Mouse (Mus musculus) small intestine, adult 2 months (tissue): ENCODE data around the gene Lrrc27. TPM values are rescaled to one million over a fixed set of nuclear protein-coding genes. Genes with fewer than 3 reads are reported as not detected.
A peak's percentile ranks its signal among the peaks of the same experiment; 100 is the strongest.

Experiments used
- H3K27ac ChIP-seq: fragments of 200-500 bp; 2 replicates; pipeline ENCODE4 v1.5.1; 2012; ENCODE audit warnings: low read depth, low read length, control low read depth, inconsistent platforms; ENCODE audit not compliant: insufficient read depth
- H3K27me3 ChIP-seq: fragments of 200-500 bp; 2 replicates; pipeline ENCODE4 v1.6.1; 2012; ENCODE audit warnings: mild to moderate bottlenecking, moderate library complexity, low read length, inconsistent platforms; ENCODE audit not compliant: control insufficient read depth, insufficient read depth
- H3K36me3 ChIP-seq: fragments of 200-500 bp; 2 replicates; pipeline ENCODE4 v1.6.1; 2012; ENCODE audit warnings: mild to moderate bottlenecking, low read length, control low read depth, inconsistent platforms; ENCODE audit not compliant: control insufficient read depth, insufficient read depth
- H3K4me1 ChIP-seq: fragments of 200-500 bp; 2 replicates; pipeline ENCODE4 v1.6.1; 2012; ENCODE audit warnings: low read length, inconsistent platforms, mixed read lengths; ENCODE audit not compliant: control insufficient read depth, insufficient read depth, insufficient read length
- H3K4me3 ChIP-seq: fragments of 200-500 bp; 2 replicates; pipeline ENCODE4 v1.5.1; 2012; ENCODE audit warnings: low read depth, mild to moderate bottlenecking, control low read depth, inconsistent platforms, low read length, moderate library complexity
- CTCF ChIP-seq: fragments of 200-500 bp; IDR thresholded peaks from 2 replicates; pipeline ENCODE4 v1.5.1; 2012; ENCODE audit warnings: low read depth, mild to moderate bottlenecking, control low read depth, inconsistent platforms, low read length, moderate library complexity, mixed read lengths; ENCODE audit not compliant: insufficient replicate concordance, insufficient read length; ENCODE audit errors: extremely low read depth
- POLR2A ChIP-seq: fragments of 200-500 bp; IDR thresholded peaks from 2 replicates; pipeline ENCODE4 v1.6.1; 2012; ENCODE audit warnings: low read depth, mild to moderate bottlenecking, control low read depth, inconsistent platforms, low read length, moderate library complexity
- WGBS: fragments of 180-500 bp; shearing (Covaris S2); methylation state at CpG from one replicate; pipeline ENCODE4 v1.1.7; 2018; 5-methylcytosine and 5-hydroxymethylcytosine counted together
- polyA plus RNA-seq: library from polyadenylated mRNA; depleted of rRNA; stranded (reverse); fragments of >200 nt; gene quantifications from 2 replicates; pipeline ENCODE4 v1.2.3, GENCODE M21; 2012

Lrrc27 gene
- polyA plus RNA-seq, 1 experiment: 1.3 TPM

DNA sequence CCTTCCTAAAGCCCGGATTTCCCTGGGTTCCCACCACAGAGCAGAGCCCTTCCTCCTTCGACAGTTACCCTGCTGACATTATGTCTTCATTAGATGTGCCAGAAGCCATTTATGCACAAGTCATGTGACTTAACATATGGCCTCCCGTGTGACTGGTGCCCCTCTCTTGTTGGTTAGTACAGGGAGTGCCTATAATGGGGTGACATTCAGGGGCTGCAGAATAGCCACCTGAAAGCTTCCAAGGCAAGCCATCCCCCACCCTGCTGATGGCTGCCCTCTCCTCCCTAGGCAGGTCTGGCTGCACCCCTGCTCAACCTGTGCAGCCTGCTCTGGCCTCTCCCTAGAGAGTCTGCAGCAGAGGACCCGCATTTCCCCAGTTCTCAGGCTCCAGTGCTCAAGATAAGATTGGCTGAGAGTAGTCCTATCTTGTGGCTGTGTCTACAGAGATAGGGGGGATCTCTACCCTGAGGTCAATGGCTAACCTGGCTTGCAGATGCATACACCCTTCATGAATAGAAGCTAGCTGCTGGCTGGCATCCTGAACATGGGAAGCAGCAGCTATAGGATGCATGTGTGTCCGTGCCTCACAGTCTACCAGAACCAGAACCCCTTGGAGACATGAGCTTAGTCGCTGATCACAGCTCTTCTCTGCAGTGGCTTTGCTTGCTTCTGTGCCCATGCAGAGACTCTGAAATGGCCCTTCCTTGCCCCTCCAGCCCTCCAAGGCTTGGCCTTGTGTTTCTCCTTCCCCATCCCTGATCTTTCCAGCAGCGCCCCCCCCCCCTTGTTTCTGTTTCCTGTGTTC lies 36.8 kb downstream of the Lrrc27 start:
- Histone ChIP-seq H3K27me3 (no peaks in the 10 kb centered on the region), H3K27ac (peak overlapping the region; percentile 86), H3K36me3 (no peaks in the 10 kb centered on the region), H3K4me1 (peaks cover 61% of the 10 kb centered on the region), H3K4me3 (peak overlapping the region; percentile 93)
- TF ChIP-seq CTCF (no peak), POLR2A (no peak)
- WGBS: 29% methylated on average over 7 of the region's 7 CpGs

GRCm38 (mm10) chr7:139251881-139252301 lies 39.1 kb downstream of the Lrrc27 start:
- no peak for TF ChIP-seq CTCF
- TF ChIP-seq POLR2A: no peak; the same call in 1 of the 2 replicates
- Histone ChIP-seq H3K4me3 (0 out of 2 replicates have a peak overlapping the region, but pooled peaks have one; percentile 3), H3K27me3 (no peaks in the 10 kb centered on the region), H3K27ac (peak overlapping the region; percentile 63), H3K36me3 (peaks cover 20% of the 10 kb centered on the region), H3K4me1 (peaks cover 63% of the 10 kb centered on the region)
- 18% methylated on average over 5 of the region's 5 CpGs for WGBS

DNA sequence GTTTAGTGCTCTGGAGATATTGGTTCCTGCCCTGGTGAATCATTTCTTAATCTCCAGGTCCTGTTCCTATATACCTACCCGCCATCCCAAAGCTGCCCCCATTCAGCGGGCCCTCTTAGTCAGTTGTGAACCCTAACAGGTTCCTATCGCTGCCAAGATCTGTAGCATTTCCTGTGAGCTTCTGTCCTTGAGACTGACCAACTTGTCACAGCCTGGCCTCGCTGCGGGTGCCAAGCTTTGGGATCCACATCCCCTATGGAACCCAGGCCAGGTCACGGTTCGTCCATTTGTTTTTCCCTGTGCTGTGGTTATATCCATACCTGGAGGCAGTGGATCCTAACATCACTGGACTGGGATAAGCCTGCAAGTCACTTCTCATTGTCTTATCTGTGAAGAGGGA lies 39.8 kb downstream of the Lrrc27 start:
- Histone ChIP-seq H3K36me3 (peaks cover 20% of the 10 kb centered on the region), H3K4me3 (no peak overlapping the region), H3K4me1 (peaks cover 64% of the 10 kb centered on the region), H3K27ac (peak overlapping the region; percentile 63), H3K27me3 (no peaks in the 10 kb centered on the region)
- WGBS: 42% methylated on average over 7 of the region's 7 CpGs
- TF ChIP-seq CTCF (no peak), POLR2A (no peak)

GRCm38 (mm10) chr7:139252986-139253385 lies 40.2 kb downstream of the Lrrc27 start:
- Histone ChIP-seq H3K27ac (peak overlapping the region; percentile 63), H3K4me3 (peak overlapping the region; percentile 8), H3K4me1 (peaks cover 65% of the 10 kb centered on the region), H3K27me3 (no peaks in the 10 kb centered on the region), H3K36me3 (peaks cover 20% of the 10 kb centered on the region)
- 23% methylated on average over 9 of the region's 9 CpGs for WGBS
- TF ChIP-seq CTCF: no peak
- TF ChIP-seq POLR2A: no peak

GRCm38 (mm10) chr7:139253462-139253861 lies 40.7 kb downstream of the Lrrc27 start:
- 37% methylated on average over 3 of the region's 3 CpGs for WGBS
- Histone ChIP-seq H3K36me3 (peaks cover 20% of the 10 kb centered on the region), H3K27ac (peak overlapping the region; percentile 63), H3K27me3 (no peaks in the 10 kb centered on the region), H3K4me1 (peaks cover 68% of the 10 kb centered on the region), H3K4me3 (no peak overlapping the region)
- TF ChIP-seq CTCF (no peak), POLR2A (no peak)

GRCm38 (mm10) chr7:139254626-139255025 lies 41.8 kb downstream of the Lrrc27 start:
- TF ChIP-seq CTCF: no peak
- TF ChIP-seq POLR2A: no peak
- 83% methylated on average over 5 of the region's 5 CpGs for WGBS
- peaks cover 69% of the 10 kb centered on the region for H3K4me1 ChIP-seq

DNA sequence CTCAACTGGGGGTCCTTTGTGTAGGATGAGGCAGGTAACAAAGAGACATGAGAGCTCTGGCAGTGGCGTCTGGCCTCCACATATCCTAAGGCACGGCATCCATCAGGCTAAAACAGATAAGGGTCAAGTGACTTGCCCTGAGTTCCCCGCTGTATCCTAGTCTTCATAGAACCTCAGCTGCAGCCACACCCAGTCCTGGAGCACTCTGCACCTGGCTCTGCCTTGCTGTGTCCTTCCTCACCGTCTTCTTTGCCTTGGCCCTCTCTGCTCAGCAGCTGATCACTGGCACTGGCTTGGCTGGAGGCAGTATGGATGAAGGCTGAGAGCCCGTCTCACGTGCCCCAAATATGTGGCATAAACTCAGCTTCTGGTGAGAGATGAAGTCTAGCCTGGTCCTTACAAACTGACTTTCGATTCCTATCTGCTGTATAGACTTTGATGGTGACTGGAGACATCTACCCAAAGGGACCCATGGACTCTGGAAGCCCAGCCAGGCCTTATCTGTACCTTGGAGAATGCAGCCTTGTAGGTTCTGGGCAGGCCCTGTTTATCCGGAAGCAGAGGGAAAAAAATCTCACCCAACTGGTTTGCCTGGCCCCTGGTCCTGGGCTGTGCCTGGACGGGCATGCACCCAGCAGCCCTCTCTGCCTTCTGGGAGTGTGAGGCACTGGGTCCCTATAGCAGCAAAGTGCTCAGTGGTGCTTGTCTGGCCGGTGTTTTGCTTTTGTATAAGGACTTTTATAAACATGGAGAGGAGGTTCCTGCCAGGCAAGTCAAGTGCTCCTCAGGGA lies 45.2 kb downstream of the Lrrc27 start:
- H3K27ac ChIP-seq: peak overlapping the region; percentile 88
- TF ChIP-seq CTCF: no peak
- TF ChIP-seq POLR2A: no peak
- 25% methylated on average over 10 of the region's 10 CpGs for WGBS
- peaks cover 36% of the 10 kb centered on the region for H3K4me1 ChIP-seq
- H3K4me3 ChIP-seq: peak overlapping the region; percentile 23; the same call in 1 of the 2 replicates
- no peaks in the 10 kb centered on the region for H3K27me3 ChIP-seq
- H3K36me3 ChIP-seq: peaks cover 27% of the 10 kb centered on the region

More at GRCm38 (mm10) chr7:139254626-139255025, 41.8 kb downstream of the Lrrc27 start:
- no peak overlapping the region for H3K27ac ChIP-seq
- H3K36me3 ChIP-seq: peaks cover 24% of the 10 kb centered on the region
- no peaks in the 10 kb centered on the region for H3K27me3 ChIP-seq
- H3K4me3 ChIP-seq: no peak overlapping the region
